Comparison of ENCODE assay signal across 8 mouse cellular contexts in the genomic region with DNA sequence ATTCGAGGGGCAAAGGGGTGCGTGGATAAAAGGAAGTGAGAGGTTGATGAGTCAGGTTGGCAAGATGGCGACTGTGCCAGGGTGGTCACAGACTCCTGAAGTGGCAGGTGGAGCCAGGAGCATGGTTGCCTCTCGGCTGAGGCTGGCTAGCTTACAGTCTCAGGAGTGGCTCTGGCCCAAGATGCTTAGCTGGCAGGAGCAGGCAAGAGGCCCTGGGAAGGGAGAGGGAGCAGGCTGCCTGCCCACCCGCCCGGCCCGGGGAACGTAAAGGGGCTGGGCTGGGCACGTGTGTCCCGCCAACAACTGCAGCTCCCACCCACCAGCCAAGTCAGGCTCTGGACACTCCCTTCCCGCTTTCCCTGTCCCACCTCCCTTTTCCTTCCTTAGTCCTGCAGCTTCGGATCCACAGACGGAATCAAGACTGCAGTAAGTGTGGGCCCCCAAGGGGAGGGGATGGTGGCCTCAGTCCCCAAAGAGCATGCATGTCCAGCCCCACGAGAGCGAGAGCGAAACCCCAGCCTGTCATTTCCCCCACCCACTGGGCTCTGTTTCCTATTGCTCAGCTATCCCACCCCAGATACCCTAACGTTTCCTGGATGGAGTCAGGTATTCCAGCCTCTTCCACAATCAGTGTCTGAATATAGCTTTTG. TPM values are rescaled to one million over a fixed set of nuclear protein-coding genes. Genes with fewer than 3 reads are reported as not detected.
A peak's percentile ranks its signal among the peaks of the same experiment; 100 is the strongest.
DNase-seq lines count a peak whose midpoint lies in the region; ATAC-seq and TF ChIP-seq lines count a peak whose summit lies in the region.

No protein-coding gene starts in this region.

- H3K27me3 ChIP-seq in forebrain, embryonic 10.5 days (ENCODE audit: poor library complexity, severe bottlenecking): peaks cover 23% of the 10 kb centered on the region
- no peaks in the 10 kb centered on the region for H3K27me3 ChIP-seq in forebrain, postnatal 0 days (ENCODE audit: insufficient read depth, low read length)
- peaks cover 4% of the 10 kb centered on the region; the same call in 1 of the 2 replicates for H3K27me3 ChIP-seq in liver, embryonic 11.5 days (replicated peaks; ENCODE audit: control insufficient read depth, insufficient read depth, low read length)

- intact Hi-C loops in heart, postnatal 10 days (cut with DNase I): loop anchor here (2.0 kb wide), 1 partner anchor 41 kb away; no protein-coding TSS in a partner anchor

- H3K9me3 ChIP-seq in forebrain, embryonic 10.5 days: no peaks in the 10 kb centered on the region
- H3K9me3 ChIP-seq in forebrain, postnatal 0 days (ENCODE audit: low read length): no peaks in the 10 kb centered on the region
- H3K9me3 ChIP-seq in liver, embryonic 11.5 days (ENCODE audit: control insufficient read depth, low read length): no peaks in the 10 kb centered on the region

- 76% methylated on average over 17 of the region's 17 CpGs for WGBS in forebrain, embryonic 10.5 days
- 53% methylated on average over 17 of the region's 17 CpGs for WGBS in forebrain, postnatal 0 days
- 64% methylated on average over 17 of the region's 17 CpGs for WGBS in liver, embryonic 11.5 days

- H3K4me2 ChIP-seq in forebrain, postnatal 0 days (ENCODE audit: low read depth): no peak overlapping the region
- peak overlapping the region; percentile 5; the same call in 1 of the 2 replicates for H3K4me2 ChIP-seq in liver, embryonic 11.5 days

- no peak for ATAC-seq in forebrain, postnatal 0 days
- ATAC-seq in liver, embryonic 11.5 days (replicated peaks; ENCODE audit: low FRiP score): no peak
- no peak for ATAC-seq in CD4-positive, CD25-positive, alpha-beta regulatory T cell, adult 4 months
- ATAC-seq in megakaryocyte progenitor cell, adult 5-6 weeks (replicated peaks; ENCODE audit: poor library complexity): no peak

- DNase-seq in forebrain, embryonic 10.5 days (ENCODE audit: extremely low spot score, low spot score): no peak
- no peak for DNase-seq in forebrain, postnatal 0 days
- peak; percentile 72 to 75 for DNase-seq in cerebellum, postnatal 14 days
- peak; percentile 71 to 77 for DNase-seq in heart, postnatal 10 days
- no peak for DNase-seq in liver, embryonic 11.5 days (ENCODE audit: low spot score)
- DNase-seq in layer of hippocampus, adult 8-10 months (ENCODE audit: low spot score in 2 of 2): no peak

- 0 out of 2 replicates have a peak overlapping the region, but pooled peaks have one; percentile 3 for H3K4me3 ChIP-seq in forebrain, embryonic 10.5 days
- no peak overlapping the region for H3K4me3 ChIP-seq in forebrain, postnatal 0 days (ENCODE audit: low read depth, low read length)
- H3K4me3 ChIP-seq in liver, embryonic 11.5 days (ENCODE audit: low read depth, low read length): no peak overlapping the region

- H3K4me1 ChIP-seq in forebrain, embryonic 10.5 days: peaks cover 62% of the 10 kb centered on the region
- peaks cover 15% of the 10 kb centered on the region; the same call in 1 of the 2 replicates for H3K4me1 ChIP-seq in forebrain, postnatal 0 days (ENCODE audit: insufficient read depth)
- peaks cover 14% of the 10 kb centered on the region; the same call in 1 of the 2 replicates for H3K4me1 ChIP-seq in liver, embryonic 11.5 days (replicated peaks; ENCODE audit: control insufficient read depth, insufficient read depth, low read length)

- peak overlapping the region; percentile 31; the same call in 1 of the 2 replicates for H3K27ac ChIP-seq in forebrain, embryonic 10.5 days
- no peak overlapping the region for H3K27ac ChIP-seq in forebrain, postnatal 0 days (ENCODE audit: low read depth, low read length)
- H3K27ac ChIP-seq in liver, embryonic 11.5 days (ENCODE audit: low read depth, low read length): no peak overlapping the region

- no peak for TF ChIP-seq CTCF in forebrain, postnatal 0 days (IDR thresholded peaks at IDR 0.05; ENCODE audit: low read depth)

- peaks cover 10% of the 10 kb centered on the region for H3K36me3 ChIP-seq in forebrain, embryonic 10.5 days (replicated peaks)
- H3K36me3 ChIP-seq in forebrain, postnatal 0 days (ENCODE audit: insufficient read depth): no peaks in the 10 kb centered on the region; the same call in 1 of the 2 replicates
- peaks cover 3% of the 10 kb centered on the region; the same call in 1 of the 2 replicates for H3K36me3 ChIP-seq in liver, embryonic 11.5 days (ENCODE audit: control insufficient read depth, insufficient read depth, low read length)

- no peak overlapping the region for H3K9ac ChIP-seq in forebrain, postnatal 0 days
- H3K9ac ChIP-seq in liver, embryonic 11.5 days (ENCODE audit: low read depth, low read length): no peak overlapping the region

RNA-seq across cellular contexts. Expression of gene Mamstr, which starts 1.7 kb away (rescaled TPM):
- 1.7 and 3.1 TPM in 2 replicates for polyA plus RNA-seq in forebrain, embryonic 10.5 days (2016; fragmentation: Nextera tagmentation; extraction: Ambion mirVana)
- 2.2 and 2.8 TPM in 2 replicates for total RNA-seq in forebrain, postnatal 0 days (2014; rRNA removed)
- polyA plus RNA-seq in forebrain, postnatal 0 days (2015; fragmentation: Nextera tagmentation; extraction: Ambion mirVana): 2.6 TPM in 2 replicates
- total RNA-seq in heart, postnatal 10 days (2021): 1 to 10 TPM; 7.5 to 8.5 TPM
- polyA plus RNA-seq in liver, embryonic 11.5 days (2014; fragmentation: Nextera tagmentation; extraction: Ambion mirVana): 0.69 and 0.73 TPM in 2 replicates
- under 1 TPM; 0.32 to 0.40 TPM for polyA plus RNA-seq in CD4-positive, CD25-positive, alpha-beta regulatory T cell, adult 4 months (2017; shearing (Covaris generic))
- 0.64 TPM in 1 of 2 replicates, not detected in the other for total RNA-seq in megakaryocyte progenitor cell, adult 5-6 weeks (2015)
- total RNA-seq in megakaryocyte progenitor cell, adult 5-6 weeks (2017): 0.12 TPM in 1 of 2 replicates, not detected in the other
- total RNA-seq in layer of hippocampus, adult 8-10 months (2022): 1 to 10 TPM; 1.5 to 4.4 (median 2.4) TPM

RNA-seq across cellular contexts. Expression of gene Rasip1, which starts 14.2 kb away (rescaled TPM):
- 4.5 and 4.7 TPM in 2 replicates for polyA plus RNA-seq in forebrain, embryonic 10.5 days (2016; fragmentation: Nextera tagmentation; extraction: Ambion mirVana)
- 26.5 and 37.4 TPM in 2 replicates for total RNA-seq in forebrain, postnatal 0 days (2014; rRNA removed)
- polyA plus RNA-seq in forebrain, postnatal 0 days (2015; fragmentation: Nextera tagmentation; extraction: Ambion mirVana): 22.8 and 27.2 TPM in 2 replicates
- 10 to 100 TPM; 51.9 to 52.4 TPM for total RNA-seq in heart, postnatal 10 days (2021)
- polyA plus RNA-seq in liver, embryonic 11.5 days (2014; fragmentation: Nextera tagmentation; extraction: Ambion mirVana): 8.0 and 9.3 TPM in 2 replicates
- polyA plus RNA-seq in CD4-positive, CD25-positive, alpha-beta regulatory T cell, adult 4 months (2017; shearing (Covaris generic)): under 1 TPM in 1 of 2 experiments, not detected in 1; 0.20 TPM
- total RNA-seq in megakaryocyte progenitor cell, adult 5-6 weeks (2015): 0.10 TPM in 1 of 2 replicates, not detected in the other
- total RNA-seq in megakaryocyte progenitor cell, adult 5-6 weeks (2017): 0.08 TPM in 1 of 2 replicates, not detected in the other
- total RNA-seq in layer of hippocampus, adult 8-10 months (2022): 1 to 10 TPM; 5.8 to 7.5 (median 6.6) TPM

RNA-seq across cellular contexts. Expression of gene Izumo1, which starts 19.9 kb away (rescaled TPM):
- polyA plus RNA-seq in forebrain, embryonic 10.5 days (2016; fragmentation: Nextera tagmentation; extraction: Ambion mirVana): 0.25 TPM in 1 of 2 replicates, not detected in the other
- total RNA-seq in forebrain, postnatal 0 days (2014; rRNA removed): 0.08 and 0.14 TPM in 2 replicates
- polyA plus RNA-seq in forebrain, postnatal 0 days (2015; fragmentation: Nextera tagmentation; extraction: Ambion mirVana): not detected in 2 replicates
- under 1 TPM; 0.22 to 0.65 TPM for total RNA-seq in heart, postnatal 10 days (2021)
- polyA plus RNA-seq in liver, embryonic 11.5 days (2014; fragmentation: Nextera tagmentation; extraction: Ambion mirVana): 0.21 and 0.22 TPM in 2 replicates
- polyA plus RNA-seq in CD4-positive, CD25-positive, alpha-beta regulatory T cell, adult 4 months (2017; shearing (Covaris generic)): not detected
- 0.32 TPM in 1 of 2 replicates, not detected in the other for total RNA-seq in megakaryocyte progenitor cell, adult 5-6 weeks (2015)
- total RNA-seq in megakaryocyte progenitor cell, adult 5-6 weeks (2017): 0.24 TPM in 1 of 2 replicates, not detected in the other
- under 1 TPM in 3 of 4 experiments, not detected in 1; 0.14 to 0.27 (median 0.22) TPM for total RNA-seq in layer of hippocampus, adult 8-10 months (2022)

RNA-seq across cellular contexts. Expression of gene Fut1, which starts 24.4 kb away (rescaled TPM):
- 0.07 TPM in 1 of 2 replicates, not detected in the other for polyA plus RNA-seq in forebrain, embryonic 10.5 days (2016; fragmentation: Nextera tagmentation; extraction: Ambion mirVana)
- total RNA-seq in forebrain, postnatal 0 days (2014; rRNA removed): 0.08 and 0.29 TPM in 2 replicates
- not detected in 2 replicates for polyA plus RNA-seq in forebrain, postnatal 0 days (2015; fragmentation: Nextera tagmentation; extraction: Ambion mirVana)
- not detected for total RNA-seq in heart, postnatal 10 days (2021)
- polyA plus RNA-seq in liver, embryonic 11.5 days (2014; fragmentation: Nextera tagmentation; extraction: Ambion mirVana): not detected in 2 replicates
- not detected for polyA plus RNA-seq in CD4-positive, CD25-positive, alpha-beta regulatory T cell, adult 4 months (2017; shearing (Covaris generic))
- not detected in 2 replicates for total RNA-seq in megakaryocyte progenitor cell, adult 5-6 weeks (2015)
- not detected in 2 replicates for total RNA-seq in megakaryocyte progenitor cell, adult 5-6 weeks (2017)
- under 1 TPM in 3 of 4 experiments, not detected in 1; 0.20 to 0.28 (median 0.21) TPM for total RNA-seq in layer of hippocampus, adult 8-10 months (2022)

RNA-seq across cellular contexts. Expression of gene Fut2, which starts 24.7 kb away (rescaled TPM):
- 0.12 TPM in 2 replicates for polyA plus RNA-seq in forebrain, embryonic 10.5 days (2016; fragmentation: Nextera tagmentation; extraction: Ambion mirVana)
- total RNA-seq in forebrain, postnatal 0 days (2014; rRNA removed): 0.15 TPM in 1 of 2 replicates, not detected in the other
- polyA plus RNA-seq in forebrain, postnatal 0 days (2015; fragmentation: Nextera tagmentation; extraction: Ambion mirVana): 0.06 and 0.13 TPM in 2 replicates
- under 1 TPM in 1 of 2 experiments, not detected in 1; 0.38 TPM for total RNA-seq in heart, postnatal 10 days (2021)
- 0.08 TPM in 1 of 2 replicates, not detected in the other for polyA plus RNA-seq in liver, embryonic 11.5 days (2014; fragmentation: Nextera tagmentation; extraction: Ambion mirVana)
- not detected for polyA plus RNA-seq in CD4-positive, CD25-positive, alpha-beta regulatory T cell, adult 4 months (2017; shearing (Covaris generic))
- not detected in 2 replicates for total RNA-seq in megakaryocyte progenitor cell, adult 5-6 weeks (2015)
- total RNA-seq in megakaryocyte progenitor cell, adult 5-6 weeks (2017): not detected in 2 replicates
- under 1 TPM in 3 of 4 experiments, not detected in 1; 0.20 to 0.27 (median 0.23) TPM for total RNA-seq in layer of hippocampus, adult 8-10 months (2022)

Comparison
In these comparisons a context has a peak if more than half of its experiments do, and no peak if none do; other contexts are left out.
1. DNase-seq: peak in cerebellum, postnatal 14 days (2 of 2) and heart, postnatal 10 days (2 of 2); none in forebrain, embryonic 10.5 days (single experiment), forebrain, postnatal 0 days (single experiment), liver, embryonic 11.5 days (single experiment) and layer of hippocampus, adult 8-10 months (0 of 2).
2. RNA of gene Rasip1, which starts 14.2 kb away (total RNA-seq): 51.9 to 52.4 TPM in heart, postnatal 10 days, 26.5 to 37.4 TPM in forebrain, postnatal 0 days and 5.8 to 7.5 TPM in layer of hippocampus, adult 8-10 months; 0.08 to 0.10 TPM in megakaryocyte progenitor cell, adult 5-6 weeks; every median in the first group is over 4 times any median in the second.